Mouse (Mus musculus): Measurements from ENCODE around the gene Chaf1a.

Chaf1a gene

DNA sequence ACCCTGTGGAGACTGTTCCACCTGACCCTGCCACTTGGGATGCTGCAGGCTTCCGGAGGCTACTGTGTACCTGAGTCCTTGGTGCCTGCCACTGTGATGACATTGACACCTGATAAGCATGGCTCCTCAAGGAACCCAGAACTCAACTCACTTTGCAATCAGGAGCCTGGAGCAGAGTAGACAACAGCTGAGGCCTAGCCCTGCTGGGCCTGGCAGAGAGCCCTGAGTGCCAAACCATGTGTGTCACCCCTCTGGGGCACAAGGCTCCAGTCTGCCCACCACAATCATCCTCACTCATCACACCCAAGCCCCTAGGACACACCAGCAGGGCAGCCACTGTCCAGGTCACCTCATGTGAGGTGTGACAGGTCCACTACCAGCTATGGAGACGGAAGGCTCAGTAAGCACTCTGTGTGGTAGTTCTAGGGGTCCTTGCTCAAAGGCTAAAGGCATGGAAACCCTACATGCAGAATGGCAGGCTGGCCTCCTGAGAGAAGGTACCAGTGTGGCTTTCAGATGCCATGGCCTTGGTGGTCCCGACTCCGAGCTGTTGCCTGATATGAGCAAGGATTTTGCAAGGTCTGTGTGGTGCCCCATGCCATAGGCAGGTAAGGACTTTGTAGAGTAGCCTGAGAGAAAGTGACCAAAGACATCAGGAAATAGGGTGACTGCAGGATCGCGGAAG, 19.7 kb upstream of the Chaf1a start:
- DNase-seq (ENCODE audit: low read depth, low spot score), result no peak

DNA sequence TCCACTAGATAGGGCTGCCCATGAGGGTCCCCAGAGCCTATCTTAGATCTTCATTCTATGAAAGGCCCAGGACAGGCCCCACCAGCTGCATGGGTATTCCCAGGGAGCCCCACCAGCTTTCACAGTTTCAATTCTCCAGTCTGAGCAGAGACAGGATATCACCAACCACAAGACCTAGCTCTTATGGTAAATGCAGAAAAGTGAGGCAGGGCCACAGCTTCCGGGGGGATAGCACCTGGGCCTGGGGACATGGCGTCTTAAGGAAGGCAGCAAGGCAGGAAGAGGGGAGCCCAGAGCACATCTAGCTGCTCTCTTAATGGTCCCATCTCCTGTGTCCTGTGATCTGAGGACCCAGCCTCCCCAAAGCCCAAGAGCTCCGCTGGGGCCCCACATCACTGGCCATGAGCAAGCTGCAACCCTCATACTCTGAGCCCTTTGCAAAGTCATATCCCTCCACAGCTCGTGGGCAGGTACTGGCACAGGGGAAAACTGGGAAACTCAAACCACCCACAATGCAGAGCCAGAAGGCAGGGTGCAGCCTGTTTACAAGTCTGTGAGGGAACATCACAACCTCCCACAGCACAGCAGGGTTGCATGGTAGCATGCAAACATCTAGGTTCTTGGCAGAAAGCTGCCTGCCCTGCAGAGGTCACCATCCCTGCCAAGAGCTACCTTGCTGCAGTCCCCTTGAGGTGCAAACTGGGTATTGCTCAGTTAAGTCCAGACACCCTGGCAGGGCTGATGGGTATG, 18.9 kb upstream of the Chaf1a start:
- no peak for DNase-seq (ENCODE audit: low read depth, low spot score)

DNA sequence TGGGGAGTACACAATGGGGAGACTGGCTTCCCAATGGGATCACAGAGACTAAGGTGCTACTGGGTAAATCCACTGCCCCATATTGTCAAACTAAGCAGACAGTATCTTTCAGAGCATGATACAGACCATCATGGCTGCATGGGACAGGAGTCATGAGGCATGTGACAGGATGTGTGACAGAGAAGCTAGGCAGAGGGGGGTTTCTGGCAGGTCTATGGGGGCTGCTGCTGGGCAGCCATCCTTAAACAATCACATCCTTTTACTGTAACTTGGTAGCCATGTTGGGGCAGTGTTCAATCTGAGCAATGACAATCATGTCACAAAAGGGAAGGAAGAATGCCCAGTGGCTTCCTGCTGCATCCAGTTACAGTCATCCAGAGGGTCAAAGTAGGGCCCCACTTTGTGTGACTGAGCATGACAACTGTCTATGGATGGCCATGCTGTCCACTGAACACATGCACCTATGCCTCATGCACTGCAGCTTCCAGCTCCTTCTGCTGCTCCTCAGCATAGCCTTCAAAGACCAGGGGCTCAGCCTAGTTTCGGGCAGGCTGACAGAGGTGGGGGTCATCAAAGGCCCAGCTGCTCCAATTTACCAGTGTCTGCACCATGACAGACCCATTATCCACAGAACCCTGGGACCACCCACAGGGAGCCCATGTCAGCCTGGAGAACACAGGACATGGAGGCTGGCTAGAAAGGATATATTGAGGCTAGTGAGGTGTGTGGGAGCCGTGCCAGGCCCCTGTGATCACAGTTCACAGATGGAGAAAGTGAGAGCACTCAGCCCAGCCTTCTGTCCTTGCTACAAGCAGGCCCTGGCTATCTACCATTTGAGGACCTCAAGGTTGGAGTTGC, 17.9 kb upstream of the Chaf1a start:
- DNase-seq (ENCODE audit: low read depth, low spot score), result no peak

DNA sequence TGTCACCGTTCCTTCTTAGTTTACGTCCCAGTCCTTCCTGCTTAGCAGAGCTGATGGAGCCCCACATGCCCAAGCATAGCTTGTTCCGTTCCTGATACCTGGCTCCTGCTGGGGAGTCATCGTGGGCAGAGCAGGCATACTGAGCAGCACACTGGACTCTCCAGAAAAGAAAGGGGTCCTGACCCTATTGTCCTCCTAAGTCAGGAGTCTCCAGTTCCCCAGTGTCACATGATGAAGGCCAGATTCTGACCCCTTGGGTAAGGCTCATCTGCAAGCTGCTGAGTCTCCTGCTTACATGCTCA, 17.3 kb upstream of the Chaf1a start:
- no peak for DNase-seq (ENCODE audit: low read depth, low spot score)

DNA sequence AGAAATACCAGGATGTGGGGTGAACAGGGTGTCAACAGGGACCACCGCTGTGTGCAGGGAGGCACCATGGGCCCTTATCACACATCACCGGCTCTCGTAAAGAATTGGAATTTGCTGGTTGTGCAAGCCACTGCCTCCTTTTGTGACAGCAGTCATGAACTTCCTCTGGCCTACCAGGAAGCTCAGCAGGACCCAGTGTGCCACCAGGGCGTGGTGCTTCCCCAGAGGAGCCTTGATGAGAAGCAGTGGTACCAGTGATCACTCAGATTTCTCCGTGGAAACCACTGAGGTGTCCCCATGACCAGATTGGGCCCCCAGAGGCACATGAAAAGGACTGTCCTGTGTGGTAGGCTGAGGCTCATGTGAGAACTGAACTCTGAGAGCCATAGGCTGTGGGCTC, 16.9 kb upstream of the Chaf1a start:
- no peak for DNase-seq (ENCODE audit: low read depth, low spot score)

DNA sequence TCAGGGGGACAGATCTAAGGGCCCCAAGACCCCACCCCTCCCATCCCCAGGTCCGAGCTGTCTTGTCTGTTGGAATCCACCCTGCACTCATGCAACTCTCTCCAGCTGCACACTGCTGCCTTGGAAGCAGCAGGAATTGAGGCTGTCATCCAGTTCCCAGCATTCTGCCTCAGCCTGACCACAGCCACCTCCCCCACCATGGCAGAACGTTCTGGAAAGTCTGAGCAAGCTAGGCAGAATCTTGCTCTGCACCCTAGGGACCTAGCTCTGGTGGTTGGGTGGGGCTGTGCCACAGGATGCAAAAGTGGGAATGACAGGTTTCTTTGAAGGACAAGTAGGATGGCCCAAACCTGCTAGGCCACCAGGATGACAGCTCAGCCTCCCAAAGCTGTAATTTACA, 15.8 kb upstream of the Chaf1a start:
- no peak for DNase-seq (ENCODE audit: low read depth, low spot score)

DNA sequence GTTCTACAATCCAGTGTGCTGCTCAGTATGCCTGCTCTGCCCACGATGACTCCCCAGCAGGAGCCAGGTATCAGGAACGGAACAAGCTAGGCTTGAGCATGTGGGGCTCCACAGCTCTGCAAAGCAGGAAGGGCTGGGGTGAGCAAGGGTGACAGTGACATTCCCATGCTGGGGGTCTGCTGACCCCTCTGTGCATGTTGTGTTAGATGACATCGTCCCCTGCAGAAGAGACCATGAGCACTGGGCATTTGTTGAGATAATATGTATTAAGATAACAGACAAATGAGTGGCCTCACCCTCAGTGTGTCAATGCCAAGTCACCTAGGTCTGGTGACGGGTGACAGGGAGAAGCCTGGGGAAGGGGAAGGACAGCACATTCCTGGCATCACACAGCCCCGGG, 15.3 kb upstream of the Chaf1a start:
- DNase-seq (ENCODE audit: low read depth, low spot score), result no peak

DNA sequence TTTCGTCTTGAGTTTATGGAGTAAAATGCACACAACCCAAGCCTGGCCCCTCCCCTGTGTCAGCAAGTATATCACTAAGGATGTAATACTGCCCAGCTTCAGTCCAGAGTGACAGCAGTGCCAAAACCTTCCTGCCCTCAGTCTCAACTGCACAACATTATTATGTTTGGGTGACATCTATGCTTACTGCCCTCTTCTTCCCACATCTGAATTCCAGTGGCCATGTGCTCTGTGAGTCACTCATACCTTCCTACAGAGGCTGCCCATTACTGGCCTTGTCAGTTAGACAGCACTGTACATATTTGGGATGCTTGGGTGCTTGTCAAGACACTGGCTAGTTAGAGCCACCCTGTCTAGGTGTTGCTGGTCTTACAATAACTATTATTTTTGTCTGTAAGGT, 13.9 kb upstream of the Chaf1a start:
- DNase-seq (ENCODE audit: low read depth, low spot score), result no peak

DNA sequence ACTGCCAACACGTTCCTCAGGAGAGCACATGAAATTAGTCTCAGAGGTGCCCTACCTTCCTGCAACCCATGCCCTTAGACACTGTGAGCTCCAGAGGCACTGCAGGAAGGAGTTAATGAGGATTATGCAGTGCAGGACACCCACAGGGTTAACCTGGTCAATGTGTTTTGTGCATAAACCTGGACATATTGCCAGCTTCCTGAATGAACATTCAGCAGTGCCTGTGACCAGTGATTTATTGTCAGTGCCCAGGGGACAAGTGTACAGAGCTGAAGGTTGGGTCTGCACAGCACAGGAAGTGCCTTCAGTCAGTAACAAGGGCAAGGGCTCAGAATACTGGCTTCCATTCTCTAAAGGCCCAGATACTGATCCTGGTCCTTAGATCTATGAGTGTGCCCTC, 13.4 kb upstream of the Chaf1a start:
- no peak for DNase-seq (ENCODE audit: low read depth, low spot score)

DNA sequence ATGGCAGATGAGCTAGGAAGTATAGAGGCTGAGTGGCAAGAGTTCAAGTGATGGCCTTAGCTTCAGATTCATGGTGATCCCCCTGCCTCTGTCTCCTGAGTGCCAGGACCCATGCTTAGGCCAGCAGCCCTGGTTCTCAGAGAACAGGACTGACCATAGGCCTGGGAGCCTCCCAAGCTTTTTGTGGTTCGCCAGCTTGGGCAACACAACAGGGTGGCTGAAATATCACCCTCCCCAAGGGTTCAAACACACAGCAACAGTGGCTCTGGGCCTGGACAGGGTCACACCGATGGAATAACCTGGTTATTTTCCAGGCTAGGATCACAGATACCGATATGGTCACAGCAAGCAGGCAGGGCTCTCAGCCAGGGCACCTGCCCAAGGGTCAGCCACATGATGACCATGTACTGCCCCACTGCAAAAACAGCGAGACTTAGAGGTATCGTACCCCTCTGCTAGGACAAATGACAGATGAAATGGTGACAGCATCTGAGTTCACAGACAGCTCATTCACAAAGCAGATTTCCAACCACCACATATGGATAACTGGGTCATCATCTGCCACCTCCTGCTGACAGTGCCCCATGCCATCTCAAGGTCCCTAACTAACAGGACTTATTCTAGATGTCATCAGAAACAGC, 12.3 kb upstream of the Chaf1a start:
- no peak for DNase-seq (ENCODE audit: low read depth, low spot score)

DNA sequence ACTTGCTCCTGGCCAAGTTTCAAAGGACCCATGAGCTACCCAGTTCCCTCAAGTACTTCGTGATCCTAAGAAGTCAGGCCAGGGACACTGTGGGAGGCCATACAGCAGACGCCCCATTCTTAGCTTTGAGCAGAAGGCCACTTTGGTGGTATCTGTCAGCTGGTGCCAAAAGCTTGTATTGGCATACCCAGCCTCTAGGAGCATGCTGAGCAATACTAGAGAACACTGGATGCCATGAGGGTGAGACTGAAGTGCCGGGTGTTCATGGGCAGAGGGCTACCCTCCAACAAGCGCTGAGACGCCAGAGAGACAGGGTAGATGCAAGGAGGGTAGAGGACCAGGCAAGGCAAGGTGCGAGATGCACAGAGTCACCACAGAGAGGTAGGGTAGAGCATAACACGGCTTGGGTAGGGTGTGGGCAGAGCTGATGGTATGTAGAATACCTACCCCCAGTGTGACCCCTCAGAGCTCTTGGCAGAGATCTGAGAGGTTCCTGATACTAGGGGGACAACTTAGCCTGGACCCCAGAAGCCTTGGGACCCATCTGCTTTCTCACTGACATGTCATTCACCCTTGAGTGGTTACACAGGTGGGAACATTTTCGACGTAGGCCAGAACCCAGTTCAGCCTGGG, 9.9 kb upstream of the Chaf1a start:
- DNase-seq (ENCODE audit: low read depth, low spot score), result no peak

DNA sequence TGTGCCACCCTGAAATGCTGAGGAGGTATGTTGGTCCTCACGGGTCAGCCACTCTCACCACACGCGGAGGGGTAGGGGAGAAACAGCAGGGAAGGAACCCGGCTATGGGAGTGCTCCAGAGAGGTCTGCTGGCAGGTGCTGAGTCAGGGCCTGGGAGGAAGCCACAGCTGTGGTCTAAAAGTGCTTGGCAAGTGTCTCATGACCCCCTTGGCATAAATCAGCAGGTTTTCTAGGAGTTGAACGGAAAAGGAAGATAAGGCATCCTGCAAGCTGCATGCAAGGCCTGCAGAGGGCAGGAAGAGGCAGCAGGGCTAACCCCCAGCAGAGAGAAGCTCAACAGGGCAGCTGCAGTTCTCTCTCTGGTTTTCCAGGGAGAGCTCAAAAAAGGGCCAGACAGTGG, 9.3 kb upstream of the Chaf1a start:
- no peak for DNase-seq (ENCODE audit: low read depth, low spot score)

DNA sequence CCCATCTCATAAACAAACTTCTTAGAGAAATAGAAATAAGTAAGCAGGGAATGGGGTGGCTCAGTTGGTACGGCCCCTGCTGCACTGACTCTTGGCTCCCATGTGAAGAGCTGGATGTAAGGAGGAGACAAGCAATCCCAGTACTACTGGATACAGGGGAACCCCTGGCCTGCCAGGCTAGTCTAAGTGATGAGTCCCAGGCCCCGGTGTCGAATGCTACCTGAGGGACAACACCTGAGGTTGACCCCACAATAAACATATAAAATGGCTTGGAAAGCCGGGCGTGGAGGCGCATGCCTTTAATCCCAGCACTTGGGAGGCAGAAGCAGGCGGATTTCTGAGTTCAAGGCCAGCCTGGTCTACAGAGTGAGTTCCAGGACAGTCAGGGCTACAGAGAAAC, 8.8 kb upstream of the Chaf1a start:
- DNase-seq (ENCODE audit: low read depth, low spot score), result no peak

DNA sequence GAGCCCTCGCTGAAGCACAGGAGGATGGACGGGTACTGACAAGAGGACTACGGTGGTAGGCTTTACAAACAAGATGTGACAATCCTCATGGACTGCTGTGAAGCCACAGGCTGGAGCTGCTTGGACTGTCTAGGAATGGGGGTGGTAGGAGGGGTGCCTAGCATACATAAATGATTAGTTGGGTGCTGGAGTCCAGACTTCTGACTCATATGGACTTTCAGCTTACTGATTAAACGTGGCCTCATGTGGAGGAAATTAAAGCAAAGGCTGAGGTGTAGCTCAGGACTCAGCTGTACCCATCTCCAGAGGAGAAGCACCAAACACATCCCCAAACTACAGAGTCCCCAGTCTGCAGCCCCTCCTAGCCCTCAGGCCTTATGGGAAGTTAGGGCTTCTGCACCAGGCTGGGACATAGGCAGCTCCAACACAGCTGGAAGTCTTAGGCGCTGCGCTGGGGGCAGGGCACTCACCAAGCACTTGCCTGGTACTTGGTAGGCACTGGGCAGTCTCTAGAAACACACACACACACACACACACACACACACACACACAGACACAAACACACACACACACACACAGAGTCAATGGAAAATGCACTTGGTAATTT, 8.0 kb upstream of the Chaf1a start:
- no peak for DNase-seq (ENCODE audit: low read depth, low spot score)

DNA sequence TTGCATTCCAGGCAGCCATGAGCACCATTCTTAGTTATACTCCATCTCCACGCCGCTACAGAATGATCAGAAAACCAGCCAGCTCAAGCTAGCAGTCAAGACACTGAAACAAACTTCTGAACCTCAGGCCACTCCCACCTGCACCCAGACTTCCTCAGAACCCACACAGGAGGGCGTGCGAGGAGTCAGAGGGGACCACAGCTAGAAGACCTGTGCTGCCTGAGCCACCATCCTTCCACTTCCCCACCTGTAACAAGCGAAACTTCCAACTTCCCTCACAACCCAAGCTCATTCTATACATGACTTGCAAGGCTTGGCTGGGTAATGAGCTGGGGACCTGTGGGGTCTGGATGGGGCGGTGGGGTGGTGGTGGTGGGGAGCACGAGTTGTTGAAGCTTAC, 7.4 kb upstream of the Chaf1a start:
- DNase-seq (ENCODE audit: low read depth, low spot score), result no peak

DNA sequence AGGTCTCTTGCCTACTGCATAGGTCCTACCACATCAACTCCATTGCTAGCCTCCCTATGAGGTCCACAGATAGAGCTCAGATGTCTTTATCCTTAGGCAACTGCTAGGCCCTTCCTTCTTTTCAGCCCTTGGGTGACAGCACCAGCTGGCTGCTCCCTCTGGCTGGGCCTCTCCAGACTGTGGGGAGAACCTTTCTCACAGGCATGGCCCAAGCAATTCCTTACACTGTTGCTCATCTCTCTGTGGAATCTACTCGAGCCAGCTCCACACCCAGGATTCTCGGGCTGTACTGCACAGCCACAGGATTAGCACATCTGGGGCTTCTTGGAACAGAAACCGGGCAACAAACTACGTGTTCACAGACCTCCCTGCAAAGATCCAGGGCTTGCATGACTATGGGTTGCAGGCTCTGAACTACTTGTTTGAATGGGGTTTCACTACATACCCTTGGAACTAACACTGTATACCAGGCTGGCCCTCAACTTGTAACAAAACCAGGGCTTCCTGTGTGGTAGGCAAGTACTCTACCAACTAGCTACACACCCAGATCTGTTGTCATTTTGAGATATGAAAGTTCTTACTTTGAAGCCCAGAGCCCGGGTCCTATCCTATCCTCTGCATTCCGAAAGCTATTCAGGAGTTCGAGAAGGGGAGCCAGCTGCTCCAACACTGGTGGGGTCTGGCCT, 6.1 kb upstream of the Chaf1a start:
- DNase-seq (ENCODE audit: low read depth, low spot score), result no peak

DNA sequence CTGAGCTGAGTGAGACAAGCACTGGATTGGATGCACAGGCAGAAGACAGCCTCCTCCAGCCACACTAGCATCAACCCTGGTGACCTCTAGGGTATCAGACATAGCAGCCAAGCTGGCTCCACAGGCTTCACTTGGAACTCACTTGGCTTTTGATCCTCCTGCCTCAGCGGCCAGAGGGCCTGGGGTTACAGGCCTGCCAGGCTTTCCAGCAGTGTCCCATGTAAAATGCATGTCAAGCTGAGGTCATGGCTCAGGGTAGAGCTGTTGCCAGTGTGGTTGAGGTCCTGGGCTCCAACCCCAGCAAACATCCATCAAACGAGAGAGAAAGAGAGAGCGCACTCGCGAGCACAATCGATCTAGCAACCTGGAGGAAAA, 5.5 kb upstream of the Chaf1a start:
- DNase-seq (ENCODE audit: low read depth, low spot score), result no peak

DNA sequence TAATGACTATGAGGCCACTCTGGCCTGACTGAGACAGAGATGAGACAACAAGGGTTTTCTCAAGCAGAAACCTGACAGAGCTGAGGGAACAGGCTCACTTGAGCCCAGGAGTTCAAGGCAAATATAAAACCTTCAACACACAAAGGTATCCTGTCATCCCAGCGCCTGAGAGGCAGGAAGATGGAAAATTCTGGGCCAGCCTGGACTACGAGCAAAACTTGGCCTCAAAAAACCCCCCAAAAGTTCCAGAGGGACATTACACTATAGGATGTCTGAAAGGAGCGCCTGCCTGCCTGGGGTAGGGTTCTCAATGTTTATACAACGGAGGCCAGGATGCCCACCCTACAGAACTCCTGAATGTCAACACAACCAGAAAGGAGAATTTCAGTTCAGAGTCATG, 5.0 kb upstream of the Chaf1a start:
- no peak for DNase-seq (ENCODE audit: low read depth, low spot score)

DNA sequence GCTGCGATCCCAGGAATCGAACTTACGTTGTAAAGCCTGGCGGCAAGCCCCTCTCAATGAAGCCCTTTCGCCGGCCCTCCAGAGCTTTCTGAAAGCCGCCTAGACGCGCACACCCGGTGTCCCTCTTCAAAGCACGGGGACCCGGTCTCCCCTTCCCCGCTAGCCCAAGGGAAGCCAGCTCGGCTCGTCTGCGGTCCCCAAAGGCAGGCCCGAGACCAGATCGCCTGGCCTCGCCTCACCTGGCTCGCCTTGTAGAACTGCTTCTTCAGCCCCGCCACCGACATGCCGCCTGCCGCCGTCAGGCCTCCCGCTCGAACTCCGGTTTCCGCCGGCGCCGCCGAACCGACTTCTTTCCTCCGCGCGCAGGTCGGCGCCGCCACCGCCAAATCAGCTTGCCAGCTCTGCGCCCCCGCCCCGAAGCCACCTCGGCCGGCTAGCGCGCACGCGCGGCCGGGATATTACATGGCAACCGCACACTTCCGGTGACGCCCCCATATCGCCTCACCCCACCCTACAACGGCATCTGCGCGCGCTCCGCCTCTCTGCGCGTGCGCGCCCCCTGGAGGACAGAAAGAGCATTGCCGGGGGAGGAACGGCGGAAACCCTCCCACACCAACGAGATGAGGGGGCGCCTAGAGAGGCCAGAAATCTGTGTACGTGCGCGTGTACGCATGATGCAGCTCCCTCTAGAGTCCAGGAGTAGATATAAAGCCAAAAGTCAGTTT, 3.9 kb upstream of the Chaf1a start, which contains the start of gene Sh3gl1:
Gene Sh3gl1, minus strand, starts transcription at position 460 of the 725 bp plus-strand sequence.
- DNase-seq (ENCODE audit: low read depth, low spot score), result peak; percentile 97

DNA sequence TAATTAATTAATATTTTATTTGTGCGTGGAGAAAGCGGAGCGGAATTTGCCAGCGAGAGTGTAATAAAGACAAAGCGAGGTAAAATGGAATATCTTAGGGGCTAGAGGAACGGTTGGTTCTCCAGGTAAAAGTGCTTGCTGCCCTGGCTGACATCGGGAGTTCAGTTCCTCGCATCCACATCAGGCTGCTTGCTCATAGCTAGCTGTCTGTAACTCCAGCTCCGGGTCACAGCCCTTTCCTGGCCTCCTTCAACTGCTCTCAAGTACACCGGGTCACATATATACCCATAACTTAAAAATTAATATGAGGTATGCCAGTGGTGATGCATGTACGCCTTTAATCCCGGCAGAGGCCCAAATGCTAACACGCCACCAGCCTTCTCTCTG, 3.3 kb upstream of the Chaf1a start:
- no peak for DNase-seq (ENCODE audit: low read depth, low spot score)

Data from R1 (cell line).